Mouse (Mus musculus) cerebellum, adult 2 months (tissue): ENCODE data around the gene Churc1. TPM values are rescaled to one million over a fixed set of nuclear protein-coding genes. Genes with fewer than 3 reads are reported as not detected.

Experiments
- DNase-seq, 2 experiments: peaks; one replicate each; pipeline ENCODE4 v3.0.0; 2021
- H3K27ac ChIP-seq: fragments of 200-500 bp; 2 replicates; pipeline ENCODE4 v1.5.1; 2012; ENCODE audit warnings: low read length, control low read depth, inconsistent platforms; ENCODE audit not compliant: insufficient read depth
- H3K27me3 ChIP-seq: fragments of 200-500 bp; 2 replicates; pipeline ENCODE4 v1.6.1; 2012; ENCODE audit warnings: inconsistent platforms, mild to moderate bottlenecking, low read length, moderate library complexity; ENCODE audit not compliant: control insufficient read depth, insufficient read depth
- H3K4me1 ChIP-seq: fragments of 200-500 bp; 2 replicates; pipeline ENCODE4 v1.6.1; 2011; ENCODE audit warnings: low read length; ENCODE audit not compliant: control insufficient read depth, insufficient read depth
- H3K4me3 ChIP-seq: fragments of 200-500 bp; replicated peaks from 2 replicates; pipeline ENCODE3; 2011; ENCODE audit warnings: mild to moderate bottlenecking, low read depth, low read length, control low read depth; ENCODE audit not compliant: insufficient read depth
- CTCF ChIP-seq: fragments of 200-500 bp; IDR thresholded peaks from 2 replicates; pipeline ENCODE4 v1.5.1; 2011; ENCODE audit warnings: low read depth, mild to moderate bottlenecking, control low read depth, low read length, moderate library complexity, borderline replicate concordance; ENCODE audit not compliant: insufficient read depth
- POLR2A ChIP-seq: fragments of 200-500 bp; IDR thresholded peaks from 2 replicates; pipeline ENCODE4 v1.6.1; 2011; ENCODE audit warnings: low read length, control low read depth, borderline replicate concordance; ENCODE audit not compliant: insufficient read depth
- WGBS: fragments of 180-500 bp; shearing (Covaris S2); methylation state at CpG from one replicate; pipeline ENCODE4 v1.1.7; 2018; 5-methylcytosine and 5-hydroxymethylcytosine counted together
- polyA plus RNA-seq: library from polyadenylated mRNA; depleted of rRNA; stranded (reverse); fragments of >200 nt; gene quantifications from 2 replicates; pipeline ENCODE4 v1.2.3, GENCODE M21; 2012

Churc1 gene
- polyA plus RNA-seq, 1 experiment, result 86.0 TPM

DNA sequence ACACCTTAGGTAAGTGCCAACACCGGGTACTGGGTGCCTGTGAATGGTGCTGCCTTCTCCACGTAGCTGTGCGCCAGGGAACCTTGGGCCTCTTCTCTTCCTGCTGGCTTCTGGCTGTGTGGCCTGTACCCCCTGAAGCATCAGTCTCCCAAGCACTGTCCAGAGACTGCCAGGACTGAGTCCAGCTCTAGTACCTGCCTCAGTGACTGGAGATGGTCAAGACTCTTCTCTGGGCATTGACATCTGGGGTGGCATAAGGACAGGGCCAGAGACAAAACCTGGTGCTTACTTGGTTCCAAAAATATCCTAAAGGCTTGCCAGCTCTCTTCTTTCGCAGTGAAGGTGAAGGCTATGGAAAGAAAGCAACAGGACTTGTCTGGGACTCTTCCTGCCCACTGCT, 45.7 kb downstream of the Churc1 start:
- peak; percentile 73 to 82 for DNase-seq
- H3K27ac ChIP-seq, result peak overlapping the region; percentile 81
- H3K27me3 ChIP-seq, result no peaks in the 10 kb centered on the region
- 11% methylated on average over 4 of the region's 4 CpGs for WGBS
- H3K4me1 ChIP-seq, result peaks cover 64% of the 10 kb centered on the region
- no peak for TF ChIP-seq POLR2A
- no peak for TF ChIP-seq CTCF
- no peak overlapping the region for H3K4me3 ChIP-seq

DNA sequence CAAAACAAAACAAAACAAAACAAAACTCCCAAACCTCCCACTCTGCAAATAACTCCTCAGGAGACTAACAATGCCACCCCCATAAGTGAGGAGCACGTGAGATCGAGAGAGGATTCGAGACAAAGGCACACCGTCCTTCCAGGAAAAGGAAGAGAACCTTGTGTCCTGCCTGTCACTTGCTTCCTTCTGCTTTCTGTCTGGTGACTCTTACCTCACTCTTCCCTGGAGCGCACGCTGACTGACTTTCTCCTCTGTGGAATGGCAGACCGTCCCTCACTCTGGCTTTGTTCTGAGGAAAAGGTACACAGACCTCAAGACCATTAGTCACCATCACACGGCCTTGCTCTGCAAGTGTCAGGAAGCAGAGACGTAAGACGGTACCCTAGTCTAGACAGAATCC, 48.2 kb downstream of the Churc1 start:
- no peaks in the 10 kb centered on the region for H3K27me3 ChIP-seq

DNA sequence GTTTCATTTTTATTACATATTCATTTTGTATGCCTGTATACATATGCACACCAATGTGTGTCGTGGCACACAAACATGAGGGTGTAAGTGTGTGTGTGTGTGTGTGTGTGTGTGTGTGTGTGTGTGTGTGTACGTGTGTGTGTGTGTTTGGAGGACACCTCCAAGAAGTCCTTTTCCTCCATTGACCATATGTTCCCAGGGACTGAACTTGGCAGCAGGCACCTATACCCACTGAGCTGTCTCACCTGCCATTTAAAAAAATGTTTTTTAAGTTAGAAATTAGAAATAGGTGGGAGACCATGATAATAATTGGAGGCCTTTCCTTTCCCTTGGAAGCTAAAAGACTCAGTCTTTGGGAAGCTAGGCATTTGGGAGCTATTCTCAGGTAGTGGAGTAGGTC, 48.8 kb downstream of the Churc1 start:
- peak; percentile 50 to 73 for DNase-seq
- 18% methylated on average over 2 of the region's 2 CpGs for WGBS
- H3K4me1 ChIP-seq, result peaks cover 77% of the 10 kb centered on the region
- H3K27me3 ChIP-seq, result no peaks in the 10 kb centered on the region
- no peak overlapping the region for H3K4me3 ChIP-seq
- TF ChIP-seq CTCF (no peak), POLR2A (no peak)
- peak overlapping the region; percentile 35; the same call in 1 of the 2 replicates for H3K27ac ChIP-seq

More for the DNA sequence above, 48.2 kb downstream of the Churc1 start:
- peak overlapping the region; percentile 35 for H3K27ac ChIP-seq
- H3K4me1 ChIP-seq, result peaks cover 71% of the 10 kb centered on the region
- 47% methylated on average over 10 of the region's 10 CpGs for WGBS
- TF ChIP-seq CTCF (no peak), POLR2A (no peak)
- DNase-seq, result peak in 1 of 2 experiments; percentile 33
- H3K4me3 ChIP-seq, result no peak overlapping the region

- DNase-seq, result peak in 1 of 2 experiments; percentile 36
- peaks cover 70% of the 10 kb centered on the region for H3K4me1 ChIP-seq
- 24% methylated on average over 4 of the region's 4 CpGs for WGBS
- peak overlapping the region; percentile 71 for H3K27ac ChIP-seq
- no peaks in the 10 kb centered on the region for H3K27me3 ChIP-seq
- TF ChIP-seq POLR2A, result no peak
- TF ChIP-seq CTCF, result no peak
- H3K4me3 ChIP-seq, result no peak overlapping the region
Measured at GRCm38 (mm10) chr12:76816720-76817119, 51.4 kb downstream of the Churc1 start.

GRCm38 (mm10) chr12:76817176-76817575, 51.8 kb downstream of the Churc1 start:
- DNase-seq, result peak; percentile 58 to 79
- TF ChIP-seq CTCF (no peak), POLR2A (no peak)
- Histone ChIP-seq H3K27ac (peak overlapping the region; percentile 71), H3K27me3 (no peaks in the 10 kb centered on the region), H3K4me1 (peaks cover 70% of the 10 kb centered on the region), H3K4me3 (no peak overlapping the region)
- WGBS, result 11% methylated on average over 4 of the region's 4 CpGs

DNA sequence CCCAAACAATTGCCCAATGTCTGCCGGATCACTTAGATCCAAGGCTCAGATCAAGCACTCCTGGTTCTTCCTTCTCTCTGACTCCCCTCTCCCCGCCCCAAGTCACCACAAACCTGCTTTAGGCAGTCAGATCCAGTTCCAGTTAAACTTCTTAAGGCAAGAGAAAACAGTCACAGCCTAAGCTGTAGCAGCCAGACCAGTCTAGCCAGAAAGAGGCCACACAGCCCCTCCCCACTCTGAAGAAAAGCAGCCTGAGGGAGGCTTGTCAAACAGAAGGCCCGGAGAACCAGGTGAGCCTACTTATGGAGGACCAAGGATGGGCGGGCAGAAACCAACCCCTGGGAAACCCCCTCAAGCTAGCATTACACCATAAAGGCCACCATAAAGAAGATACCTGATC, 52.8 kb downstream of the Churc1 start:
- Histone ChIP-seq H3K4me1 (peaks cover 64% of the 10 kb centered on the region), H3K27ac (peak overlapping the region; percentile 71), H3K4me3 (peak overlapping the region; percentile 1), H3K27me3 (no peaks in the 10 kb centered on the region)
- 63% methylated on average over 4 of the region's 4 CpGs for WGBS
- TF ChIP-seq CTCF, result no peak
- TF ChIP-seq POLR2A, result no peak
- peak in 1 of 2 experiments; percentile 37 for DNase-seq

DNA sequence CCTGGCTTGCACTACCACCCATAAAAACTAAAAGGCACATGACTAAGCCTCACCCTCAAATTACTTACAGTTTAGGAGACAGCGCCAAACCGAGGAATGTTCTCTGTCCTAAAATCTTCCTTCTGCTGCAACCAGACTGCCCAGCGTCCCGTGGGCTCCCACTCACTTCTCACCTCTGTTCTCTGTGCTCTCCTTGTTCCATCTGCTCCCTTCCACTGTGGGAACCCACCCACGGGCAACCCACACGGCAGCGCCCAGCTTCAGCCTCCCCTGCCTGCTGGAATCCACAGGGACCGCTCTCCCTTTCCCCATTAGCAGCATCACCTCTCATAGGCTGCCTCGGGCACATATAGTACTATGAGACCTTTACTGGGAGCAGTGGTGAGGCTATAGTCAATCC, 53.6 kb downstream of the Churc1 start:
- peak in 1 of 2 experiments; percentile 41 for DNase-seq
- Histone ChIP-seq H3K4me1 (peaks cover 56% of the 10 kb centered on the region), H3K4me3 (peak overlapping the region; percentile 11), H3K27ac (peak overlapping the region; percentile 54), H3K27me3 (no peaks in the 10 kb centered on the region)
- 23% methylated on average over 9 of the region's 9 CpGs for WGBS
- TF ChIP-seq POLR2A (no peak), CTCF (no peak)

GRCm38 (mm10) chr12:76819816-76820215, 54.5 kb downstream of the Churc1 start:
- Histone ChIP-seq H3K4me3 (no peak overlapping the region), H3K27me3 (no peaks in the 10 kb centered on the region), H3K27ac (no peak overlapping the region; the same call in 1 of the 2 replicates), H3K4me1 (peaks cover 47% of the 10 kb centered on the region)
- DNase-seq, result no peak
- TF ChIP-seq POLR2A, result no peak
- WGBS, result 31% methylated on average over 6 of the region's 6 CpGs

DNA sequence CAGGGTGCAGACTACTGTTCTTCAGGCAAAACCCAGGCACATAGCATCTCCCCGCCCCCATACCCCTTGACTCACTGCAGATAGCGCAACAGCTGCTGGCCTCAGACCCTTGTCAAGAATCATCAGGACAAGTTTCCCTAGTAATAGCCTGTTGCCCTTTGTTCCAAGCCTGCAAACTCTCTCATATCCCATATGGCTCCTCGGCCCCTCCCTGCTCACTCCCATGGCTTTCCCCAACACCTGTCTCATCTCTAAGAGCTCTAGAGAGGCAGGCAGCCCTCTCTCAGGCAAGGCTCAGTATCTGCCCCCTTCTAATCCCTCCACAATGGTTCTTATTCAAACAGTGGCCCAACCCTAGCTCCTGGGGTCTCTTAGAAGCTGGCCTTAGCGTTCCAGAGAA, 55.3 kb downstream of the Churc1 start:
- TF ChIP-seq POLR2A (peak; percentile 21; the same call in 1 of the 2 replicates), CTCF (no peak)
- H3K27me3 ChIP-seq, result no peaks in the 10 kb centered on the region
- peaks cover 39% of the 10 kb centered on the region for H3K4me1 ChIP-seq
- peak overlapping the region; percentile 73 for H3K4me3 ChIP-seq
- peak overlapping the region; percentile 98 for H3K27ac ChIP-seq
- peak; percentile 52 to 63 for DNase-seq
- 26% methylated on average over 4 of the region's 4 CpGs for WGBS
